Mouse (Mus musculus) embryonic fibroblast, embryonic 13.5 days (primary cell): ENCODE measurements around the gene Nup93.

Experiments used
- CTCF ChIP-seq: IDR thresholded peaks from 2 replicates; pipeline ENCODE4 v1.5.1; 2011; ENCODE audit warnings: mild to moderate bottlenecking, control low read depth, low read length, moderate library complexity, borderline replicate concordance; ENCODE audit not compliant: insufficient read depth
- POLR2A ChIP-seq: IDR thresholded peaks from 2 replicates; pipeline ENCODE4 v1.6.1; 2011; ENCODE audit warnings: low read depth, mild to moderate bottlenecking, control low read depth, low read length, moderate library complexity

GRCm38 (mm10) chr8:94295687-94296086, 81.3 kb downstream of the Nup93 start:
- TF ChIP-seq CTCF (no peak), POLR2A (no peak)
